Mouse (Mus musculus) limb, embryonic 11.5 days (tissue): Measurements from ENCODE around the gene Synpo2l. TPM values are rescaled to one million over a fixed set of nuclear protein-coding genes. Genes with fewer than 3 reads are reported as not detected.

Experiments used
- ATAC-seq: fragments of 200-750 bp; cut with Nextera tagmentation; 2 replicates; pipeline ENCODE4 v1.8.0; 2017; ENCODE audit warnings: low read depth; ENCODE audit not compliant: insufficient number of reproducible peaks, low FRiP score, low TSS enrichment
- DNase-seq: peaks from one replicate; pipeline ENCODE4 v3.0.0-alpha.2; 2015; ENCODE audit warnings: low spot score
- H3K27ac ChIP-seq: fragments of 300-500 bp; sonication (generic); replicated peaks from 2 replicates; pipeline ENCODE4 v1.5.1; 2014; ENCODE audit warnings: low read depth, mild to moderate bottlenecking, low read length
- H3K27me3 ChIP-seq: fragments of 300-500 bp; sonication (generic); 2 replicates; pipeline ENCODE4 v1.6.1; 2014; ENCODE audit warnings: mild to moderate bottlenecking, low read length, mixed read lengths; ENCODE audit not compliant: control insufficient read depth, insufficient read depth
- H3K36me3 ChIP-seq: fragments of 300-500 bp; sonication (generic); 2 replicates; pipeline ENCODE4 v1.6.1; 2014; ENCODE audit warnings: mild to moderate bottlenecking, low read length, moderate library complexity, mixed read lengths; ENCODE audit not compliant: control insufficient read depth, insufficient read depth
- H3K4me1 ChIP-seq: fragments of 300-500 bp; sonication (generic); 2 replicates; pipeline ENCODE4 v1.6.1; 2014; ENCODE audit warnings: low read length, mixed read lengths; ENCODE audit not compliant: control insufficient read depth, insufficient read depth
- H3K4me2 ChIP-seq: fragments of 300-500 bp; sonication (generic); 2 replicates; pipeline ENCODE4 v1.6.1; 2014; ENCODE audit warnings: low read depth, mild to moderate bottlenecking, moderate library complexity; ENCODE audit not compliant: severe bottlenecking
- H3K4me3 ChIP-seq: fragments of 300-500 bp; sonication (generic); 2 replicates; pipeline ENCODE4 v1.5.1; 2014; ENCODE audit warnings: low read depth, low read length
- H3K9ac ChIP-seq: fragments of 300-500 bp; sonication (generic); 2 replicates; pipeline ENCODE4 v1.6.1; 2014; ENCODE audit warnings: mild to moderate bottlenecking, low read length
- H3K9me3 ChIP-seq: fragments of 300-500 bp; sonication (generic); 2 replicates; pipeline ENCODE4 v1.6.1; 2016; ENCODE audit warnings: low read length; ENCODE audit not compliant: control insufficient read depth
- WGBS: fragments of 180-500 bp; shearing (Covaris S2); extraction: QIAGEN DNeasy Blood & Tissue Kit; methylation state at CpG from one replicate; pipeline ENCODE4 v1.1.7; 2014; 5-methylcytosine and 5-hydroxymethylcytosine counted together
- microRNA-seq: library from miRNA; unstranded; fragments of <30 nt; microRNA quantifications from one replicate; pipeline ENCODE4, GENCODE M21; 2016
- polyA plus RNA-seq: library from polyadenylated mRNA; unstranded; fragments of >200 nt; fragmentation: Nextera tagmentation; extraction: Ambion mirVana; gene quantifications from 2 replicates; pipeline ENCODE4 v1.2.1, GENCODE M21; 2014

Gene Synpo2l
- polyA plus RNA-seq, 1 experiment from 2014 or later: 4.8 TPM

DNA sequence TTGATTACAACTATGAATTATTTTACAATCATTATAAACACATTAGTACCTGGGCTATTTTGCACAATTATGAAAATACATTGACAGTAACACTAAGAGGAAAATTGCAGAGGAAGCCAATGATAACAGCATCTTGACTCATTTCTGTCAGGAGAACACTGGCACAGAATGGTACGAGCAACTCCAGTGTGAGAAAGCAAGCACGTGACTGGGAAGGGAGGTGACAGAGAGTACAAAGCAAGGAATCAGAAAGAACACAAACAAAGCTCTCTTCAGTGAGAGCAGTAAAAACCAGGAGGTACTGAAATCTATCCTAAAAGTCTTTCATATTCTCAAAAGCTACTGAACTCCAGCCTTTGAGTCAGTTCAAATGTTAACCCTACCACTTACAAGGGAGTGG lies 51.7 kb downstream of the Synpo2l start:
- no peak for DNase-seq
- H3K4me2 ChIP-seq: no peak overlapping the region
- WGBS: 44% methylated on average over 2 of the region's 2 CpGs
- no peaks in the 10 kb centered on the region for H3K27me3 ChIP-seq
- H3K9me3 ChIP-seq: no peaks in the 10 kb centered on the region
- no peak overlapping the region for H3K27ac ChIP-seq
- no peak for ATAC-seq
- H3K4me3 ChIP-seq: no peak overlapping the region
- no peak overlapping the region for H3K9ac ChIP-seq
- H3K4me1 ChIP-seq: no peaks in the 10 kb centered on the region
- no peaks in the 10 kb centered on the region for H3K36me3 ChIP-seq

DNA sequence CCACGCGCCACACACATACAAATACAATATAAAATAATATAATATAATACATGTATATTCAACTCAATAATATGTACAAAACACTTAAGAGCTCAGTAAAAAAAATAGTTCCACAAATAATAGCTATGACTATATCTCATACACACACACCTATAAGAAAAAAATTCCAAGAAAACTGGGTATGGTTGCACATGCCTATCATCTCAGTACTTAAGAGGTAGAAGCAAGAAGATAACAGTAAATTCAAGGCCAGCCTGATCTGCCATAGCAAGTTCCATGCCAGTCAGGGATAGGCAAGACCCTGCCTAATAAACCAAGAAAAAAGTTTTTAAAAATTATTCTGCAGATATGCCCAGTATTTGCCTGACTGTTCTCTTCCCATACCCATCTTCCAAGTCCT lies 53.1 kb downstream of the Synpo2l start:
- Histone ChIP-seq H3K4me1 (no peaks in the 10 kb centered on the region), H3K4me2 (no peak overlapping the region), H3K9ac (no peak overlapping the region), H3K27ac (no peak overlapping the region), H3K27me3 (no peaks in the 10 kb centered on the region), H3K4me3 (no peak overlapping the region), H3K36me3 (no peaks in the 10 kb centered on the region), H3K9me3 (no peaks in the 10 kb centered on the region)
- DNase-seq (no peak), ATAC-seq (no peak)
- WGBS: 93% methylated on average over 2 of the region's 2 CpGs

DNA sequence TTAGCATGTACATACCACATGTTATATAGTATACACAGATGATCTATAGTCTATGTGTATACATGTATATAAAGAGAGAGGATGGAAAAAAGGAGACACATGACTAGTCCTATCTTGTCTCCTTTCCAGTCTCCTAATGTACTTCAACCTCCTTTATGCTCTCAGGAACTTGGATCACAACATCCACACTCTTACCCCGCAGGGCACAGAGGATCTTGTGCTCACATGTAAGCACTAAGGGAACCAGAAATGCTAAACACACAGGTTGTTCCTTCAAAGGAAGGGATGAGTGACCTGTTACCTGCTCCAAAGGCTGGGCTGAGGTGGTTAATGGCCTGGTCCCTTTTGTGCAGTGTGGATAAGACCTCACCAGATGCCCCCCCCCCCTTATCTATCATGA lies 55.3 kb downstream of the Synpo2l start:
- H3K27ac ChIP-seq: no peak overlapping the region
- H3K27me3 ChIP-seq: no peaks in the 10 kb centered on the region
- H3K36me3 ChIP-seq: no peaks in the 10 kb centered on the region
- H3K4me2 ChIP-seq: no peak overlapping the region
- WGBS: 97% methylated on average over 1 of the region's 1 CpGs
- ATAC-seq (no peak), DNase-seq (no peak)
- no peaks in the 10 kb centered on the region for H3K9me3 ChIP-seq
- H3K4me3 ChIP-seq: no peak overlapping the region
- no peak overlapping the region for H3K9ac ChIP-seq
- no peaks in the 10 kb centered on the region for H3K4me1 ChIP-seq

DNA sequence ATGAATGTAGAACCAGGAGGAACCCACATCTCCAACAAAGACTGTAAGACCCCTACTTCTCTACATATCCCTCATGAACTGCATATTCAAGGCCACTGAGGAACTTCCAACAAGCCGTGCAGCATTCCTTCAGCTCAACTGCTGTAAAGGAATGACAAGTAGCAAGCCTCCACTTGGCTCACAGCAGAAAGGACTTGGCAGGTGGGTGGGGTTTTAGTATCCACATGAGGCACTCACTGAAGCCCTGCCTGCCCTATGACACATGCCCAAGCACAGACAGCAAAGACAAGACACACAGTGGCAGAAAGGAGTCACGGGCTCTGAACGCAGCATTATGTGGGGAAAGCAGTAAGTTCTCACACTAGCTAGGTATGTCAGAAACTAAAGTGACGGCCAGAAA lies 58.0 kb downstream of the Synpo2l start:
- H3K36me3 ChIP-seq: no peaks in the 10 kb centered on the region
- no peak overlapping the region; the same call in 1 of the 2 replicates for H3K9ac ChIP-seq
- H3K9me3 ChIP-seq: no peaks in the 10 kb centered on the region
- 91% methylated on average over 4 of the region's 4 CpGs for WGBS
- ATAC-seq: no peak
- H3K4me1 ChIP-seq: no peaks in the 10 kb centered on the region
- H3K27ac ChIP-seq: no peak overlapping the region
- no peak overlapping the region for H3K4me2 ChIP-seq
- H3K4me3 ChIP-seq: no peak overlapping the region
- DNase-seq: no peak
- no peaks in the 10 kb centered on the region for H3K27me3 ChIP-seq

DNA sequence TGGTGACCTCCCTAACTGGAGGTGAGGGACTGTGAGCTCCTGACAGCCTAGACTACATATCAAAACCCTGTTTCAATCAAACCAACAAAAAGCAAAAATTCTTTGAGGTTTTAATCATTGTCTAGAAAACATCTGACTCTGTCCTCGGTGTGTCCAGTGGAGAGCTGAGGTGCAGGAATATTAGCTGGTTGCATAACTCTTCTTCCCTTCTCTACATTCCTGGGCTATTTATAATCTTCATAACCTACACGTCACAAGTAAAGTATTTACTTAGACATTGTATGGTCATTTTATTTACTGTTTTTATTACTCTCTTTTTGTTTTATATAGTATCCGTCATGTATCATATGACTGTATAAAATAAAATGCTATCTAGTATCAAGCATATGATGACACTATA lies 58.6 kb downstream of the Synpo2l start:
- Histone ChIP-seq H3K9me3 (no peaks in the 10 kb centered on the region), H3K27me3 (no peaks in the 10 kb centered on the region), H3K36me3 (no peaks in the 10 kb centered on the region), H3K4me2 (no peak overlapping the region), H3K9ac (no peak overlapping the region), H3K4me1 (no peaks in the 10 kb centered on the region), H3K27ac (no peak overlapping the region), H3K4me3 (no peak overlapping the region)
- WGBS: 88% methylated on average over 3 of the region's 3 CpGs
- no peak for ATAC-seq
- no peak for DNase-seq

Small RNA genes lying within 50 kb of the gene (microRNA-seq; reads per million reads assigned to microRNA genes)
- gene Mir6946: 2.1 reads per million

Other genes starting within 250 kb of the Synpo2l start
- gene Cfap70, start 216.1 kb downstream of the Synpo2l start, polyA plus RNA-seq: 0.18 and 0.23 TPM in 2 replicates
- 25.1 and 26.2 TPM in 2 replicates for gene Anxa7, start 188.2 kb downstream of the Synpo2l start, polyA plus RNA-seq
- gene Mss51, start 171.5 kb downstream of the Synpo2l start, polyA plus RNA-seq: 1.7 and 1.8 TPM in 2 replicates
- 55.8 and 56.9 TPM in 2 replicates for gene Ppp3cb, start 121.8 kb downstream of the Synpo2l start, polyA plus RNA-seq
- 14.5 and 17.0 TPM in 2 replicates for gene Usp54, start 27.3 kb downstream of the Synpo2l start, polyA plus RNA-seq
- gene Myoz1, start 11.8 kb downstream of the Synpo2l start, polyA plus RNA-seq: 0.85 and 0.92 TPM in 2 replicates
- 81.7 and 95.0 TPM in 2 replicates for gene Sec24c, start 6.0 kb upstream of the Synpo2l start, polyA plus RNA-seq
- 18.3 and 18.8 TPM in 2 replicates for gene Fut11, start 26.6 kb upstream of the Synpo2l start, polyA plus RNA-seq
- gene Chchd1, start 34.7 kb upstream of the Synpo2l start, polyA plus RNA-seq: 254 and 255 TPM in 2 replicates
- 27.2 and 28.0 TPM in 2 replicates for gene Zswim8, start 39.2 kb upstream of the Synpo2l start, polyA plus RNA-seq
- gene Ndst2, start 66.2 kb upstream of the Synpo2l start, polyA plus RNA-seq: 25.6 and 33.4 TPM in 2 replicates
- 57.9 and 60.2 TPM in 2 replicates for gene Camk2g, start 125.7 kb upstream of the Synpo2l start, polyA plus RNA-seq
- 0.69 and 1.0 TPM in 2 replicates for gene Plau, start 168.3 kb upstream of the Synpo2l start, polyA plus RNA-seq